Mouse (Mus musculus): Measurements from ENCODE around the gene Lrig1. TPM values are rescaled to one million over a fixed set of nuclear protein-coding genes. Genes with fewer than 3 reads are reported as not detected.
"Not testable (repeated sequence)": the region's sequence is repeated elsewhere in the genome, so short reads cannot be mapped to it uniquely, and the experiment has no call there.

Lrig1 gene
- total RNA-seq, 2 experiments from 2014 or later, result 75.3 to 82.6 TPM

DNA sequence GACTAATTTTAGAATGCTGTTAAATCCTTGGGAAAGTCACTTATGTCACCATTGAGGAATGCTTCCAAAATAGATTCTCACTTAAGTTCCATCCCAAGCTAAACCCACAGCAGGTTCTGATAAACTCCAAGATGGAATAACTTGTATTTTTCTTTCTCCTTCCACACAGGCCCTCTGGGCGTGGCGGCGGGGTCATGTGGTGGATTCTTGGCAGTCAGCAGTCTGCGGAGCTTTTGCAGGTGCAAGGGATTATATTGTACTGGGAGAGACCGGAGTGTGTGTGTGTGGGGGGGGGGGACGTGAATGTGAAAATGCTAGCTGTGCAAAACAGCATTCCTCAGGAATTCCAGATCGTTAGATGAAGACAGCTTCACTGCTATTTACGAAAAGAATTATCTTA lies 107.7 kb downstream of the Lrig1 start:
- DNase-seq (ENCODE audit: low spot score in 2 of 2), result peak in 1 of 2 experiments; percentile 62

DNA sequence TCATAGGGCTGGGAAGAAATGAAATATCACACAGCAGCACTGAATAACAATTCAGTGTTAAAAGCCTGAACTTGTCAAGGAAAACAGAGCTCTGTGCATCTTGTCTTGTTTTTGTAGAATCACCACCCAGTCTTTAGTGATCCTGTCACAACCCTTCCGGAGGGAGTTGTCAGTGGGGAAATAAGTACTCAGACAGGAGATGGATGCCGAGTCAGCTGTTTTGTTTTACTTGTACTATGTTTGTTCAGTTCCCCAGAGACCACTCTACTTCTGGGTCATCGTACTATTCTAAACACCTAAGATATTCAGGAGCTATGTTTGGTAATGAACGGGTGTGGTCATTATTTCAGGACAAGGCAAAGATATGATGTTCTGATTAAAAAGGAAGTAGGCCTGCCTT lies 111.6 kb downstream of the Lrig1 start:
- no peak for DNase-seq (ENCODE audit: low spot score in 2 of 2)

DNA sequence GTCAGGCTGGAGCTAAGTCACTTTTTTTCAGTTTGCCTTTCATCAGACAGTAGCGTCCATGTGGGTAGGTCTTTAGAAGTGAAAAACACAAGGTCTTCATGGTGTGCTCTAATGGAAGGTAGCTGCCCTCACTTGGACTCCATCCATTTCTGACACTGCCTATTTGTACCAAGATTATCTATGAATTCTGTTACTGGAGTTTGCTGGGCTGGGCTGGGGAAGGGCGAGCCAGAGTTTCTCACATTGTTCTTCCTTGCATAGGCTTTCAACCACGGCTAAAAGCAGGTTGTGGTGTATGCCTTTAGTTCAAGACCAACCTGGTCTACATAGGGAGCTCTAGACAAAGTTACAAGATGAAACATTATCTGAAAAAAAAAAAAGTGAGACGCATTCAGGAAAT lies 115.0 kb downstream of the Lrig1 start:
- peak in 1 of 2 experiments; percentile 3 for DNase-seq (ENCODE audit: low spot score in 2 of 2)

DNA sequence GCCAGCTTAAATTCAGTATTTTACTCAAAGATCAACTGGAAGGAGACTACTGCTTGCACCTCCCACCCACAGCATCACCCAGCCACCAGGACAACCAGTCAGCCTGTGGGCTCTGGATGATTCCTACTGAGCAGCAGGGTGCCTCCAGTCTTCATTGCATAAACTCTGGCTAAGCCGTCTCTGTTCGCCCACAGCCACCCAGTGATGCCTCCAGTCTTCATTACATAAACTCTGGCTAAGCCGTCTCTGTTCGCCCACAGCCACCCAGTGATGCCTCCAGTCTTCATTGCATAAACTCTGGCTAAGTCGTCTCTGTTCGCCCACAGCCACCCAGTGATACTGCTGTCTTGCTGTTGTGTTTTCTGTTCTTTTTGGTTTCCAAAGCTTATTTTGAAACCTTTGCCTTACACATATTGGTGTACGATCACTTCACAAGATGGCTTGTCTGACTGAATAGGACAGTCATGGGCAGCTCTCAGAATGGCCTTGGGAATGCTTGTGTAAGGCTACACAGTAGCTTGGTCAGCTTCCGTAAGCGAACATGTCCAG lies 115.7 kb downstream of the Lrig1 start:
- no peak for DNase-seq (ENCODE audit: low spot score in 2 of 2)

DNA sequence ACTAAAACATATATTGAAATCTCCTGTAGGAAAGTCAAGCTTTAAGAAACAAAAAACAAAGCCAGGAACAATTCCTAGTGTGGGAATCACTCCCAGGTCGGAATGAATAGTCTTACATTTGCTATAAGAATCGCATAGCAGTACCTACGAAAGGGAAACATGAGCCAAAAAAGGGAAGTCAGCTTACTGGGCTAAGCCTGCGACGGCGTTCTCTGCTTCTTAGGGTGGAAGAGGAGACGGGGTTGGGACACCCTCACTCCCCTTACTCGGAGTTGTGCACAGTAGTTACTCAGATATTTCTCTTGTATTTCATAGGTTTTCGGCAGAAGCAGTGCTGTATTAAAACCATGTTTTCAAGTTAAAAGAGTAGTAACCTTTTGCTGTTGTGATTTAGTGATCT lies 117.9 kb downstream of the Lrig1 start:
- no peak for DNase-seq (ENCODE audit: low spot score in 2 of 2)

DNA sequence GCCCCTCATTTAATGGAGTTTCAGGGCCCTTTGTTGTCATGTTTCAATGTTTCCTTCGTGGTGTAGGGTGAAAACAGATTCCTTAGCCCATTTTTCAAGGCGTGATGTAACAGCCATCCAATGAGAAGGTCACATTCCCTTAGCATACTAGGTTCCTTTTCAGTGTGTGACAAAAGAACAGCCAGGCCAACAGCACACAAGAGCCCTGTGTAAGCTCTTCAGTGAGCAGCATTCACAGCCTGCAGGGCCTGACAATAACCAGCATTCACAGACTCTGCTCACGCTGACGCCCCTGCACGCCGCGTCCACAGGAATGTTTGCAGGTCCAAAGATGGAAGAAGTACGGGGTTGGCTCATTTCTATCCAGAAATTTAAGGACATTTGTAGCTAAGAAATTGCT lies 122.0 kb downstream of the Lrig1 start:
- DNase-seq (ENCODE audit: low spot score in 2 of 2), result no peak

DNA sequence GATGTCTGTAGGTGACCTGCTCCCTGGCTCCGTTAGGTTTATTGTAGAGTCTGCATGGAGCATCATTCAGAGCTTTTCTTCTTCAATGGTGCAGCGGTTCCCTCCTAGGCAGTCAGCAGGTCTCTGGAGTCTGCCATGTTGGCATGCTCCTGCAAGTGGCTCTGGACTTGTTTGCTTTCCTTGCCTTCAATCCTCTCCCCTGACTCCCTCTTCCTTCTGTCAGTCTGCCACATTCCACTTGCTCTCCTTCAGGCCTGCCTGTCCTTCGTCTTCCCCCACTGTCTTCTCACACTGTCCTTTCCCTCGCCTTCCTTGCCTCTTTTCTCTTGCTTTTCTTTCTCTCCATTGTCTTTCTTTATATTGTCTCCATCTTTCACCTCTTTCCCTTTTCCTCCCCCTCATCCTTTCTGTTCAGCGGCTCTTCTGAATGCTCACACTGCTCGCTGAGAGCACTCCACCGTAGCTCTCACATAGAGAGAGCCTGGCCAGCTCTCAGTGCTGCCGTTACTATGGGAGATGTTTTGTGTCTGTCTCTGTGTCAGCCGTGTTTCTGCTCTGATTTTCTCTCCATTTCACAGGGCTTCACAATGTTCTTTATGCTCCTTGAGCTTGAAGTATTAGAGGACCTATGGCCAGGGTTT lies 124.3 kb downstream of the Lrig1 start:
- no peak for DNase-seq (ENCODE audit: low spot score in 2 of 2)

DNA sequence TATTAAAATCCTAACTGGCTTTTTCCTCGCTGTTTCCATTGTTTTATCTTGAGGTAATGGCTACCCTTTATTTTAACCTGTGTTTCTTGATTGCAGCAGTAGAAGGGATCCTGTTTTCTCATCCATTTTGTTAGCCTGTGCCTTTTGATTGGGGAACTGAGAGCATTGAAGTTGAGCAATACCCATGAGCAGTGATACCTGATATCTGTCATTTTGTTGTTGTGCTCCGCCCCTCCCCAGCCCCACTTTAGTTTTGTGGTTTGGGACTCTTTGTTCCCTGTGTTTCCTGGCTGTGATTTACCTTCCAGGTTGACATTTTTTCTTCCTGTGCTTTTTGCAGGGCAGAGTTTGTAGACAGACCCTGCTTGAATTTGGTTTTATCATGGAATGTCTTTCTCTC lies 131.9 kb downstream of the Lrig1 start:
- no peak for DNase-seq (ENCODE audit: low spot score in 2 of 2)

DNA sequence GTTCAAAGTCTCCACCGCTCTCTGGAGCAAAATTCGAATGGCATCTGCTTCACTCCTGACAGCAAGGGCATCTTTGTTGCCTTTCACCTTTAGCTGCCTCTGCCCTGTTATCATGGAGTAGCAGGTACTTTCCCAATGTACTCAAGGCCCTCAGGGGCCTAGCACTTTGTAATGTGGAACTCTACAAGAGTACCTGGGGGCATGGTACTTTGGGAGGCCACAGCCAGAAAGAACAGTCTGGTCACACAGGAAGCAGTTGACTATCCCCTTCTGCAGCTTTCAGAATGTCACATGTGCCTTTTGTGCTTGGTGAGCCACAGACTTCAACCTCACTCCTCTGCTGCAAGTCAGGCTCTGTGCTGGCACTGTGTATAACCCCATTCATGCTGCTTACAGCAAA lies 134.2 kb downstream of the Lrig1 start:
- DNase-seq (ENCODE audit: low spot score in 2 of 2), result no peak

DNA sequence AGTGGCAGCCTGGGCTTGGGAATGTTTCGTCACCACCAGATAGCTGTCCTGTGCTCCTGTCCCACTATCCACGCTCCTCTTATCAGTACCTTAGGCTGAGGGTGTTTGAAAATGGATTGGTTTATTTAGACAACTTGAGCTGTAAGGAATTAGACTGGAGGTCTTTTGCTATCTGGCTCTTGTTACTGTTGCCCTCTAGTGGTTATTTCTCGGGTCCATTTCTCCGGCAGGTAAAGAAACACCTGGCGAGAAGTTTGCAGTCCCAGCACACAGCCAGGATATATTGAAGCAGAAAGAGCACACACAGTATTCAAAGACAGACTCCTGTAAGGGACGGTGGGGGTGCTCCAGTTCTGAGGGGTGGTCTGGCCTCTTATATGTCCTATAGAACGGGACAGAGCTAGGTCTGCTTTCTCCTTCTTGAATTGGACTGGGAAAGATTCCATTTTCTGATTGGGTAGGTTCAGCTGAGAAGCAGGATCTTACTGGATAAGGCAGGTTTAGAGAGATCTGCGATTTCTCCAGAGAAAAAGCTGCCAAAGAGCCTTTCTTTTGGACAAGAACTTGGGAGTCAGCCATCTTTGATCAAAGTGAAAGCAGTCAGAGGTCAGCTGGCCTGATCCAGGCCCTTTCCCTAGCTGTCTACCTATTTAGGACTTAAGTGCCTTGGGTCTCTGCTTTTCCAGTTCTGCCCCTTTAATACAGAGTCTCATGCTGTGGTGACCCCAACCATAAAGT lies 136.6 kb downstream of the Lrig1 start:
- no peak for DNase-seq (ENCODE audit: low spot score in 2 of 2)

DNA sequence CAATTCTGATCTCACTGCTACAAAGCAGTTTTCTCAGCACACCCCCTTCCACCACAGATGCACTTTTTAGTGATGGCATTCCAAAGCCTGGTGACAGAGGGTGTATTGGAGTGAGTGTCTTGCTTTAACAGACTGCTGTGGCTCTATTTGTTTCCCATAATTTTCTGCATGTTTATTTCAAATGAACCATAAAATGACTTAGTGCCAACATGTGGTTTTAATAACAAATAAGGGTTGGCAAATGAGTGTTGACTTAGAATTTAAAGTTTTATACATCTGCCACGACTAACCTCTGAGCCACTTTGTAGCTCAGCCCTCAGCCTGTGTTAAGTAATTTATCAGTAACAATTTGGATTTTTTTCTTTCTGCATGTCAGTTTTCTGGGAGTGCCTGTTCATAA lies 138.6 kb downstream of the Lrig1 start:
- DNase-seq (ENCODE audit: low spot score in 2 of 2), result no peak

DNA sequence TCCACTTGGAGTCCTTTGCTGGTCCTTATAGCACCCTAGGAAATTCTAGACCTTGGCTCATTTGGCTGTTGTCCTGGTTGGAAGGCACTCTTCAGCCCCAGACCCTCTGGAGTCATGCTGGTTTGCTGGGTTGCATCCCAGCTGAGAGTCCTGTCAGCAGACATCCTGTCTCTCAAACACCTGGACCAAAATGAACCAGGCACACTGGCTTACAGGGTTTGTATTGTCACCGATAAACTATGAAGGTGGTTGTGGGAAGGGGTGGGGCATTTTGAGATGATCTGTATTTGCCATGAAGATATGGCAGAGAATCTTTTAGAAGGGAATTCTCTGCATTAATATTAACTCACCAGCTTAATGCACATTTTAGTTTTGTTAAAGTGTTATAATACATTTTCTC lies 139.1 kb downstream of the Lrig1 start:
- DNase-seq (ENCODE audit: low spot score in 2 of 2), result no peak

DNA sequence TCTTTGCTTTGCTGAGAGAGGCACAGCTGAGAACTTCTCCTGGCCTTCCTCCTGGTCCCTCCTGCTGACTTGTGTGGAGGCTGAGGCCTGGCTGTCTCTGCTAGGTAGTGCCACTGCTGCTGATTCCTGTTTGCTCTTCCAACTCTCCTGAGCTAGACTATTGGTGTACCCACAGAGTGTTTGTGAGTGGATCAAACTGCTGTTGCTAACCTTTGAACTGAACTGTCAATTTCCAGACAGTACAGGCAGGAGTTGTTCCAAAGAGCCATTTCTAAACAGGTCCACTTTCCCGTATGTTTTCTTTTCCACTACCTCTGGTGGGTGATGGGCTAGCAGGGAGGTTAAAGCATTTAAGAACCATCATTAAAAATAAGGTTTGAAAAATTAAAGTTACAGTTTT lies 141.4 kb downstream of the Lrig1 start:
- DNase-seq (ENCODE audit: low spot score in 2 of 2), result not testable (repeated sequence)

Small RNAs within 50 kb of the gene (microRNA-seq; reads per million reads assigned to microRNA genes)
- not detected for gene Mir7041

Other genes starting within 250 kb of the Lrig1 start
- 1 to 10 TPM; 7.0 to 8.0 TPM for gene Slc25a26, start 199.8 kb downstream of the Lrig1 start, total RNA-seq (2021)